Mouse (Mus musculus): Measurements from ENCODE around the gene Srbd1.

Srbd1 gene

DNA sequence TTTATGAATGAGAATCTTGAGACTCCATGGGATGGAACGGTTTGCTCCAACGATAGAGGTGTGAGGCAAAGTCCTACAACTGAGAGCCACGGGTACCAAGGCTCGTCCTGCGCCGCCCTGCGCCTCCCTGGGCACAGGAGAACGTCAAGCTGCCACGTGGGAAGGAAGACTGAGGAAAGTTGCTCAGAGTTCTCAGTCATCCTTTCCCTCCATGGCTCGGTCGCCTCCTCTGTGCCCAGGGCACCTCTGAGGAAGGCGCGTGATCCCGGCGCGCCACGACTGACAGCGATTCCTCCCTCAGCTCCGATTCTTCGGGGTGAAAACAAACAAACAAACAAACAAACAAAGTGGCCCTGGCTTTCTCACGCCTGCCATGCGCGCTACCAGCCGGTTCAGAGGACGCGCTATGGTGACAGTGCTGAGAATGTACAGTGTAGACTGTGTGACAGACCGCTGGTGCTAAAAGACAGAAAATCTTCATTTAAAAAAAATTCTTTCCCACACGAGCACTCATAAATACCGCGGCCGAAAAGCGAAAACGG lies 367 bp downstream of the Srbd1 start:
- in situ Hi-C loops (cut with MboI) = no loop called here

DNA sequence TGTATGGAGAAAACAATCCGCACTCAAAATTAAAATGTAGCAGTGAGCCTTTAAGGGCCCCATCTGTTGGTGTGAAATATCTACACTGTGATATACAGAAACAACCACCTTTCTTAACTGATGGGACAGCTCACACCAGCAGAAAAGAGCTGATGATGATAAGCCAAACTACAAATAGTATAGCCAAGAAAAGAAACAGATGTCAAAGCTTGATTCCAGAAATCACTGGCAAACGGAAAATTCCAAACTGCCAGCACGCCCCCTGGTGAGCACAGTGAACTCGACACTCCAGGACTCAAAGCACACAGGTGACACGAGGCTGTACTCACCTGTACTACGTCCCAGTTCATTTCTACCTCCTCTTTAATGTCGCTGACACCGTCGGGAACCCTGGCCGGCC lies 9.1 kb downstream of the Srbd1 start:
- in situ Hi-C loops (cut with MboI) = no loop called here

DNA sequence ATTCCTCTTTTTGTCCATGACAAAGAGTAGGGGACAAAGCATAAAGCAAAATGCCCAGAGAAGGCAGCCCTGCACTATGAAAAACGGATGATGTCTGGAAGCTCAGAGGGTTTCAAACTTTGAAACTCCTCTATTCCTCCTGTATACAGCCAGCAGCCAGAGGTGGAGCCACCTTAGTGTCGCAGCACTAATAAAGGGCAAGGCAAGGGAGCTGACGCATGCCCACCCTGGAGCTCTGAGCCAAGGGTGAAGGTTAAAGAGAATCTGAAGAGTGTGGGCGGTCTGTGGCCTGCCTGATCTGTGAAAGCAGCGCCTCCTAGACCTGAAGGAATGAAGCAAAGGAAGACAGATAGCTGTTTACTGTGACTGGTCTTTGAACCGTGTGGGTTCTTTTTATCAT lies 10.5 kb downstream of the Srbd1 start:
- in situ Hi-C loops (cut with MboI) = no loop called here

DNA sequence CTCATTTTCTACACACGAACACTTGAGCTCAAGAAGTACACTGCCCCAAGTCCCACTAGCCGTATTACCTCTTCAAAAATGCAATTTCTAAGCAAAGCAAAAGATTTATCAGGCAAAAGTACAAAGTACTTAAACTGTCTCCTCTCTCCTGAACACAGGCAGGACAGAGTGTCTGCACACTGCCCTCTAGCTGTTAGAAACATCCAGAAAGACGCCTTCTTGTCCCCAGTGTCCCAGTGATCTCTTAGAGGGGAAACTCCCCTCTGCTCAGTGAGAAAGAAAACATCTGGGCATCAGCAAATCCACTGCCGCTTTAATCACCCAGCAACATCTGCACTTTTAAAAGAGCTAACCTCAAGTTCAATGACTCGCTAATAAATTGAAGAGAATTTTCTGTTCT lies 12.4 kb downstream of the Srbd1 start:
- in situ Hi-C loops (cut with MboI) = no loop called here

DNA sequence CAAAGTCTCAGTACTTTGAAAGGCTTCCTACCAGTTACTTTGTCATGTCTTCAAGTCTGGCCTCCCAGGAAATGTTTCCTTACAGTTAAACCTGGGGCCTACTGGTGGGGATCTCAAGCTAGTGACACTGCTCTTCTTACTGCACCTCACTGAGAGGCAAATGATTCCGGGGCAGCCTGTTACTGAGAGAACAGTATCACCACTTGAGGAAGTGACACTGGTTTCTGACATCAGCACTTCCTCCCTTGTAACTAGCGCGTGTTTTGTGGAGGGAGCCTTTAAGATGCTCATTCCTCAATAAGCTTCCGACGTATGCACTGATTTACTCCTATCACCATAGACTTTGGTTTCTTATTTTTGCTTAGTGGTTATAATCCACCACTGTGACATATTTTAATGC lies 16.8 kb downstream of the Srbd1 start:
- in situ Hi-C loops (cut with MboI) = no loop called here

DNA sequence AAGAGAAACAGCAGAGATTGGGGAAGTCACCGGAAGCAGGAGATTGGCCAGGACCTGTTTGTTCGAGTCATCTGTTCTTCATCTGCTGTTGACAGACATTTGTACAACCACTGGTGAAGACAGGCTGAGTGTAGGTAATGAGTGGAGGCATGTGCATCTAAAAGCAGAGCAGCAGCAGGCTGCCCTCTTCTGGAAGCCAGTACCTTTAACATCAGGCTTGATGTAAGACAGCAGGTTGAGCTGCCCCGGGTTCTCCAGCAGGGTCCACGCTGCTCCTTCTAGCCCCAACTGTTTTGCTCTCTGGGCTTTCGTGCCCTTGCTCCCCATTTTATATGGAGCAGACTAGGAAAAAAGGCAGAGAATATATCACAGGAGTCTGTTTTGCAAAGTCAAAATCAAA lies 19.1 kb downstream of the Srbd1 start:
- in situ Hi-C loops (cut with MboI) = no loop called here

DNA sequence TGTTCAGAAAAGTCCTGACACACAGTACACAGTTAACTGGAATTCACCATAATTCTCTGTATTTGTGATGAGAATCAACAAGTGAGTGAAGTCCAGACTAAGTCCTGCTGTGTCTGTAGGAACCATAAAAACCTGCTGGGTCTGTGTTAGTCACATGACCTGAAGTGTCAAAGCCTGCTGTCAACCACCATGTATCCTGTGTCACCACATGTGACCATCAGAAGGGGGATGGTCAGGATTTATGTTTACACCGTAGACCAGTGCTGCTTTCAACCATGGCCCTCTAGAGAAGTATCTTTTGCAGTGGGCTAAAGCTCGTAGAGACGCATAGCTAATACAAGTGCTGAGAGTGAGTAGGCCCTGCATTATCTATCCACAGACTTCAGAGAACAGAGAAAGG lies 21.8 kb downstream of the Srbd1 start:
- in situ Hi-C loops (cut with MboI) = no loop called here

DNA sequence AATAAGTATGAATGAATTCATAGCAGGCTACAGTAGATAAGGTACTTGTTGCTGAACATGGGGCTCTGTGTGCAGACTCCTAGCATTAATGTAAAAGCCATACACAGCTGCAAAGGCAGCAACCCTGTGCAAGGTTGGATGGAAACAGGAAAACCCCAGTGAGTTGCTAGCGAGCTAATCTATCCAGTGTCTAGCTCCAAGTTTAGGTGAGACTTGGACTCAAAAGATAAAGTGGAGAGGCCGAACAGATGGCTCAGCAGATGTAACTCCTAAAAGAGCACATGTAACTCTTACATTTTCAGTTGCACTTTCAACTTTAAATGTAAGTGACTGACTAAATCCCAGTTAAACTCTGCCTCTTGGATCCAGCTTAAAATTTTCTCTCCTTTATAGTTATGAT lies 48.1 kb downstream of the Srbd1 start:
- in situ Hi-C loops (cut with MboI) = no loop called here

DNA sequence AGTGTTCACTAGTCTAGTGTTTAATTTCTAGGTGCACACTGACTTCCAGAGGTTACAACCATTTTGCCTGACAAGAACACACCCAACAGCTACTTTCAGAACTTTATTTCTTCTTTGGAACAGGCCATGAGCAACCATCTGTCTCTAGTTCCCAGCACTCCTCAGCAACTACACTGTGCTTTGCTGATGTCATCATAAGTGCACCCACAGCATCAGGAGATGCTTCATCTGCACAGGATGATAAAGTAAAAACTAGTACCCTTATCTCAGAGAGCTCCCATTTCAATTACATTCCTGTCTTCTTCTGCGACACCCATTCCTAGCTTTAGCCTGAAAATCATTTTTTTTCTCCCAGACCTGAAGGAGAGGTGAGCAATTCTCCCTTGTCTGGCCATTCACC lies 51.9 kb downstream of the Srbd1 start:
- in situ Hi-C loops (cut with MboI) = no loop called here

DNA sequence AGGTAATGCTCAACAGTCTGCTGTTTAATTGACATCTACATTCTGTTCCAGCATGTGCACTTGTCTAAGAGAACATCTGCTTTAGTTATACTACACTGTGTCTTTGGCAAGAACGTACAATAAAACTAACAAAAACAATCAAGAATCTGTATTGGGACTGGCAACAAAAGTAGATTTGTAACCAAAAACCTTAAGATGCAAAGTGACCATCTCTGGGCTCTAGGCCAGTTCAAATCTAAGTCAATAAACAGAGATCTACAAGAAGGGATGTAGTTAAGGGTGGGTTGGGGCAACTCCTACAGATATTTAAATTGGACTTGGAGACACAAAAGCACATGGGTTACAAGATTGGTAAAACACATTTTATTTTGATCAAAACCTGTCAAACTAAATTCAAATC lies 53.3 kb downstream of the Srbd1 start:
- in situ Hi-C loops (cut with MboI) = no loop called here

DNA sequence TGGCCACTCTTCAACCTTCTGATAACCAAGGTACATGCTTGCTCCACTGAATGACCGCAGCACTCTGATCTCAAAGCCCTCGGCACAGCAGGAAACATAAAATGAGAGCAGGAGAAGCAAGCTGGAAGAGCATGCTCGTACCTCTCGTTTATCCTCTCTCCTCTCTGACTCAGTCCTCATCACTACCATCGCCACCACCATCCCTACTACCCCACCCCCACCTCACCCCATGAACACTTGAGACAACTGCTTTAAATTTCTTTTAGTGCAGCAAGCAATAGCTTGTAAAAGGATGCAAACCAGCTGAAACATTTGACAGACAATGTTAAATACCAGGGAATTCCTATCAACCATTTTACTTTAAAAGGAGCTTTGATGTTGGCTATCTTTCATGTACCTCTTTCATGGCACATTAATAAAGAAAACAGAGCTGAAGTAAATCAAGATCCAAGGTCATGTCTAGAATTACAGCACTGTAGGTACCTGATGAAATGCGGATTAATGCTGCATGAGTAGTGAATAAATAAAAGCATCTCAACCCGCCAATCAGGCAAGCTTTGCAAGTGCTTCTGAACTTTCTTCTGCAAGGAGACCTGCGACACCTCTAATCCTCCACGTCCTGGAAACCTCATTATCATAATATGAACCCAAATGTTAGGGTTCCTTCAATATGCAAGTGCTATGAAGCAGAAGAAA lies 54.9 kb downstream of the Srbd1 start:
- in situ Hi-C loops (cut with MboI) = no loop called here

DNA sequence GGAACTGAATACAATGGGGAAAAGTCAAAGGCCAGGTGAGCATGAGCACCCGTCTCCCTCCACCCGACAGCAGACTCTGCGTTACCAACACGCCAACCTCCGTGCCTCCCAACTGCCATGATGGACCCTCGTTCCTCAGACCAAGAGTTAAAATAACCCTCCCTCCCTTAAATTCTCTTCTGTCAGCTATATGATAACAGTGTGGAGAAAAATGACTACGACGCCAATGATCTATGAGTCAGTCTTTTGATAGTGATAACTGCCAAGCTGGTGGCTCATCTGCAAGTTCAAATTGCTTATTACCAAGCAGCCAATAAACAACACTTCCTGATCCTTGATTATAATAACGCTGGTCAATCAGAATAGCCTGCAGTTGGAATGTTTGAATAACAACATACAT lies 57.1 kb downstream of the Srbd1 start:
- in situ Hi-C loops (cut with MboI) = no loop called here

DNA sequence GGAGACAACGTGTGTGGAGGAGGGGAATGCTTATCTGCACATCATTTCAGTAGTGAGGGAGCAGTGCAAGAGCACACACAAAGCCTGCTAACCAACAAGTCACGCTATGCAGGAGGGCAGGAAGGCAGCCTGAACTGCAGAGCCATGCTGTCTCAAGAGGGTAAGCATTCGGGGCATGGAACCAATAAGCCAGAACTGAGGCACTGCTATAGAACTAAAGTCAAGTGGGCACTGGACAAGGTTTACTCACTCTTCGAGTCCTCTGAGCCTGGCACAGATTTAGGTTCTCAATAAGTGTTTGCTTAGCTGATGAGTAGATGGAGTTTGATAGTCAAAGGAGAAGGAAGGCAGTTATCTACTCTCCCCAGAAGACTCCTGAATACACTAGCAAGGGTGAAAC lies 58.8 kb downstream of the Srbd1 start:
- in situ Hi-C loops (cut with MboI) = no loop called here

DNA sequence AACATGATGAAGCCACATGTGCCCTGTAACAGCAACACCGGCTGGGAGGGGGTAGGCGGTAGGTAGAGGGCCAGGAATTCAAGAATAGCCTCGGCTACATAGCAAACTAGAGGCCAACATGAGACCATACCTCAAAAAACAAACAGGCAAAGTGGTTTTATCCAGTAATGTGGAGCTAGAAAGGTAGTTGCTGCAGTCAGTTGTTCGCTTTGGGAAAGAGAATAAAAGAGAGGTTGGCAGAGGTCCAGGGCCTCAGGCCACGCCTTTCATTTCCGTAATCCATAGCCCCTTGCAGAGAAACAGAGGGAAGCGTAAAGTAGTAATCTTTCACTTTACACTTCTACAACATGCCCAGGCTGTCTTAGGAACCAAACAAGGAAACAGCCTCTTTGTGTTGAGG lies 61.8 kb downstream of the Srbd1 start:
- in situ Hi-C loops (cut with MboI) = no loop called here

DNA sequence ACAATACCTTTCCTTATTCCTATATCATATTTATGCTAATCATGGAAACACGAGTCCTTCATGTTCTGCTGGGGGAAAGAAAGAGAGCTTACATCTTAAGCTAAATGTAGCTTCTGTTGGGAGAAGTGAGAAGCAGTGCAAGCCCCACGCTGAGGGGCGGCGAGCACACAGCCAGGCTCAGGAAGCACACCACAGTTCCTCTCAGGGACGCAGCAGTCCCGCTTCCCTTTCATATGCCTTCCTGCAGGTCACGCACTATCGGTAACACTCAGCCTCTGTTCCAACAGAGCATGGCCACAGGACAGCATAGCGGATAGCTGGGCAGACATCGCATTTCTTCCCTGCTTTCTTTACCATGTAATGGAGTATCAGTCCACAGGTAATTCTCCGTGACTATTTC lies 66.9 kb downstream of the Srbd1 start:
- in situ Hi-C loops (cut with MboI) = no loop called here

DNA sequence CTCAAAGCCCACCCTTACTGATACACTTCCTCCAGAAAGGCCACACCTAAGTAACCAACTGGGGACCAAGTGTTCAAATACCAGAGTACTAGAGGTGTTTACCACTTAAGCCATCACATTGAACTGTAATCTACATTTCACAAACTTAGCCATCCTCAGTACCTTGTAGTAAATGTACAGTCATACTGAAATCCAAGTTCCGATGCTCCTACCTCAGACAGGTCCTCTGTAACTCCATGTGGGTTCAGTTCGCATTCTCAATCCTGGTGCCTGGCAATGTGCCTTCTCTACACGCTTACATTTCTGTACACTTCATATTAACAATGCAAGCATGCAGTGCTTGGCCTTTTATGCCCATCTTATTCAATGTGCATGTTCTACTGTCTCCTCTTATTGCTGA lies 77.5 kb downstream of the Srbd1 start:
- in situ Hi-C loops (cut with MboI) = loop anchor here (25.0 kb wide), 1 partner anchor 405 kb away; no protein-coding TSS in a partner anchor

DNA sequence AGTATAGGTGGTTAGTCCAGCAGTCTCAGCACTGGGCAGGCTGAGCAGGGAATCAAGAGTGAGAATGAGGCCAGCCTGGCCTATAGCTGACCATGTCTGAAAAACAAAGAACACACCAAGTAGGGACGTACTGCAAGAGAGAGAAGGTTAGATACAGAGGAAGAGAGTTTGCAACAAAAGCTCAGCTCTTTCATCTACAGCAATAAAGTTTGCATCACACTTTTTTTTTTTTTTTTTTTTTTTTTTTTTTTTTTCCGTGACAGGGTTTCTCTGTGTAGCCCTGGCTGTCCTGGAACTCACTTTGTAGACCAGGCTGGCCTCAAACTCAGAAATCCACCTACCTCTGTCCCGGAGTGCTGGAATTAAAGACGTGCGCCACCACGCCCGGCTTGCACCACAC lies 79.1 kb downstream of the Srbd1 start:
- in situ Hi-C loops (cut with MboI) = loop anchor here (25.0 kb wide), 1 partner anchor 404 kb away; no protein-coding TSS in a partner anchor

DNA sequence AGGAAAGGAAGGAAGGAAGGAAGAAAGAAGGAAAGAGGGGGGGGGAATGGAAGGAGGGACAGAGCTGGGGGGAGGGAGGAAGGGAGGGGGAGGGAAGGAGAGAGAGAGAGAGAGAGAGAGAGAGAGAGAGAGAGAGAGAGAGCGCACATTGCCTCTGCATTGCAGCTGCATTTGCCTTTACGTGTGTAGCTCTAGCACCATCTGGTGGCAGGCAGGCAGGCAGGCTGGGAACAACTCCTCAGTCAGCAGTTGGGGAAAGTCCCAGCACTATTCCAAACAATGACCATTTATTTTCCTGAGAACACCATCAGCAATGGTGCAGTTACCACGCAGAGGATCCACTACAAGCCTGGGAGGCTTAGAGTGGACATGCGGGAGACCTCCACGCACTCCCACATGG lies 81.5 kb downstream of the Srbd1 start:
- in situ Hi-C loops (cut with MboI) = loop anchor here (25.0 kb wide), 1 partner anchor 401 kb away; no protein-coding TSS in a partner anchor

DNA sequence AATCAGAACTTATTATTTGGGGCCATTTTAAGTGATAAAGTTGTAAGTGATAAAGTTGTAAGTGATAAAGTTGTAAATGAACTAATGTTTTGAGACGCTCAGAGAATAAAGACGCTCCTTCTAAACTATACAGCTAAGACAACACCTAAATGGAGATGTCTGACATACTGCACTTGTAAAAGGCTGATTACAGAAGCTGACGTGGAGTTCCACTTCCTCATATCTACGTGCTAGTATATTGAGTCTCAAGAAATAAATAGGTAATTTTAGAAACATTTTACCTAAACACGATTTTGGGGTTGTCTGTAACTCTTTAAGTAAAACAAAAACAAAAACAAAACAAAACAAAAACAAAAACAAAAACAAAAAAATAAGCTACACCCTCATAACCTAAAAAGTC lies 84.1 kb downstream of the Srbd1 start:
- in situ Hi-C loops (cut with MboI) = loop anchor here (25.0 kb wide), 1 partner anchor 399 kb away; no protein-coding TSS in a partner anchor

DNA sequence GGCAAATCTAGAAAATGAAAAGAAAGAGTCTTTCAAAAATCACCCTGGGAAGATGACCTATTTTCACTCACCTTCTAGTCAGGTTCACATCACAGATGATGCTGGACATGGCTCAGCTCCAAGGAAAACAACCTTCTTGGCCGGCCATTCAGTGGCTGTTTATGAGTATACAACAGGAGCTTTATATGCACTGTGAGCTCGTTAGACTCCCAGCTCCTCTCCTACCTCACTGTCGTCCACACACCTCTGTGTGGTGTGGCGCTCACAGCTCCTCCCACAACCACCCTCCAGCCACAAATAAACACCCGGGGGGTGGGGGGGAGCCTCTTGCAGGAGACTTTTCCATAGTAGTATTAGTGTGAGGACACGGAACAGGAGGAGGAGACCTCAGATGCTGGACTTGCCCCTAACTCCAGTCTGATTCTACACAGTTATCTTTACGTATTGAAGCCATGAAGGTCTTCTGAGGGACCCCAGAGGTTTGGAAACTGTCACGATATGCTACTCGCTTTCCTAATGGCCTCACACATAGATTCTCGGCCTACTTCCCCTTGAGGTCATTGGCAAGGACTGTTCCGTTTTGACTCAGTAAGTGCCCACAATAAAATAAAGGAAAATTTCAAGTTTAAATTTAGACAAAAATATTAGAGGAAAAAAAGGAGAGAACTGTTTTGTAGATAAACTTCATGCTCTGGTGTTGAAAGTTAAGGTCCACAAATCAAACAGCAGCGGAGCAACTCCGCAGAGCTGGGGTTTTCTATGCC lies 104.6 kb downstream of the Srbd1 start:
- in situ Hi-C loops (cut with MboI) = no loop called here

DNA sequence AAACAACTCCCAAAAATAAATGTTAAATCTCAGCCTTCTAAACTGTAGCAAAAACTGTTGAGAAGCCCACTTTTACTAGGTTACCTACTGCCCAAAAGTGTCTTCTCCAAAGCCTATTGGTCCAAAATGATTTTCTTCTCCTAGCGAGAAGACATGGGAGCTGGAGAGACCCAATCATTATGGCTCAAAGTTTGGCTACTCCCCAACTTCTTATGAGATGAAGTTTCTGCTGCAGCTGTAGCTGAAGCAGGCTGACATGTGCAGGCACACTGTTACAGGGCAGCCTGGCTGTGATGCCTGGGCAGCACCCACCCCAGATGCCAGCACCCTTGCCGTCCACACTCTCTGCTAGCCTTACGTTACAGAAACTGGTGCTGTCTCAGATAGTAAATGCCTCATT lies 105.2 kb downstream of the Srbd1 start:
- in situ Hi-C loops (cut with MboI) = no loop called here

DNA sequence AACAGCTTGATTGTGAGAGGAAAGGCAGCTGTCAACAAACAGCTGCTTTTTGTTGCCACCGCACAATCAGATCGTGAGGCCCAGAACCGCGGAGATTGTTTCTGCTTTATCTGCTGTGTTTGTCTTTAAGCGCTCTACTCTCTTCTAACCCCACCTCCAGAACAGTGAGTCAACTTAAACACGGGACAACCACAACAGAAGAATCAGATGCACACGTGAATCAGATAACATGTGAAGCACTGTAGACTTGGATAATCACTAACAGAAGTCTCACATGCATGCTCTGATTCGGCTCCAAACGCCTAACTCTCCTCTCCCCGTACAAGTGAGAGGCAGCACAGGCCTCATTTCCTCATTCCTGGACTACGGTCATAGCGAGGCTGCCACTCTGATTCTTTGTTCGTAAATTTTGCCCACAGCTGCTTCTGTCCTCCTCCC lies 106.7 kb downstream of the Srbd1 start:
- in situ Hi-C loops (cut with MboI) = no loop called here

DNA sequence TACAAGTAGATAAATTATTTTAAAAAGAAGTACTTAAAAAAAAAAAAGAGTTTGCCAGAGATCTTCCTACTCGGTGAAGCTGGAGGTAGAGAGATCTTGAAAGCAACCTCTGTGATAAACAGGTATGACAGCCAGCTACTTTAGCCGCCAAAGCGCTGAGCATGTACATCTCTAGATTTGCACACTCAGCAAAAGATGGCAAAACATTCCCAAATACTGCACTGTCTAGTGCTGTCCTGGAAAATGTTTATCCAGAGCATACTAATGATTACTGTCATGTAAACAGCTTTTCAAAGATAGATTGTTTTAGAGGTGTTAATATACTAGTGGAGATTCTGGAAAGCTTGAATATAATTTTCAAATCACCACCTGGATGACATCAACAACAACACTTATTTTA lies 109.4 kb downstream of the Srbd1 start:
- in situ Hi-C loops (cut with MboI) = no loop called here

Measured in mature B cell (primary cell).